Comparison of ENCODE assay signal across 9 mouse cellular contexts in genomic region chr15:103303916-103304615, GRCm38 (mm10). TPM values are rescaled to one million over a fixed set of nuclear protein-coding genes. Genes with fewer than 3 reads are reported as not detected.
DNase-seq lines count a peak whose midpoint lies in the region; ATAC-seq and TF ChIP-seq lines count a peak whose summit lies in the region.
"Had no signal": no experiment of that assay in that cellular context is flagged by ENCODE, and none has a peak within 500 bp of the region (broad histone marks: within the 10 kb centered on the region; RNA-seq: fewer than 3 reads in every experiment).

No protein-coding gene starts in this region.

- no peaks in the 10 kb centered on the region for H3K79me2 ChIP-seq in heart, adult 2 months (replicated peaks; ENCODE audit: control insufficient read depth, insufficient read depth, low read length)

- H3K27ac ChIP-seq in heart, adult 2 months = peak overlapping the region; percentile 92
- 0 out of 2 replicates have a peak overlapping the region, but pooled peaks have one; percentile 27 for H3K27ac ChIP-seq in bone marrow macrophage, adult 2 months (ENCODE audit: insufficient read depth, low read depth, low read length)
- peak overlapping the region; percentile 74 for H3K27ac ChIP-seq in heart, postnatal 0 days (ENCODE audit: low read depth)
- H3K27ac ChIP-seq in midbrain, embryonic 10.5 days (replicated peaks) = peak overlapping the region; percentile 98
- no peak overlapping the region for H3K27ac ChIP-seq in thymus, adult 2 months (ENCODE audit: control insufficient read depth, insufficient read depth, low read length)

- no peak for DNase-seq in heart, adult 2 months
- no peak for DNase-seq in heart, postnatal 14 days
- no peak for DNase-seq in heart, postnatal 0 days (ENCODE audit: low spot score)
- peak; percentile 53 for DNase-seq in midbrain, embryonic 10.5 days (ENCODE audit: low spot score)
- no peak for DNase-seq in layer of hippocampus, postnatal 36 days
- DNase-seq in thymus, adult 2 months = no peak
- no peak for DNase-seq in left cerebral cortex, adult 18-20 months (ENCODE audit: low spot score in 2 of 2)

- H3K27me3 ChIP-seq in heart, adult 2 months (ENCODE audit: control insufficient read depth, insufficient read depth, low read length) = no peaks in the 10 kb centered on the region
- 0 out of 2 replicates have a peak, but pooled peaks cover 2% of the 10 kb centered on the region for H3K27me3 ChIP-seq in heart, postnatal 0 days (ENCODE audit: control insufficient read depth, insufficient read depth, low read length)
- H3K27me3 ChIP-seq in midbrain, embryonic 10.5 days (ENCODE audit: low read depth, poor library complexity, severe bottlenecking) = peaks cover 16% of the 10 kb centered on the region
- no peaks in the 10 kb centered on the region for H3K27me3 ChIP-seq in thymus, adult 2 months (ENCODE audit: control insufficient read depth, insufficient read depth, low read length)

- H3K4me3 ChIP-seq in heart, adult 2 months = peak overlapping the region; percentile 65
- peak overlapping the region; percentile 48 for H3K4me3 ChIP-seq in bone marrow macrophage, adult 2 months (ENCODE audit: insufficient read depth, low read length)
- peak overlapping the region; percentile 61; the same call in 1 of the 2 replicates for H3K4me3 ChIP-seq in heart, postnatal 0 days (ENCODE audit: low read depth, low read length)
- peak overlapping the region; percentile 62 for H3K4me3 ChIP-seq in midbrain, embryonic 10.5 days
- H3K4me3 ChIP-seq in thymus, adult 2 months (ENCODE audit: control insufficient read depth, insufficient read depth, low read length) = no peak overlapping the region

- H3K9ac ChIP-seq in heart, adult 2 months (ENCODE audit: low read depth, low read length) = peak overlapping the region; percentile 72
- peak overlapping the region; percentile 54; the same call in 1 of the 2 replicates for H3K9ac ChIP-seq in heart, postnatal 0 days (replicated peaks; ENCODE audit: low read depth, low read length)

- peak overlapping the region; percentile 87 for H3K4me2 ChIP-seq in heart, postnatal 0 days (ENCODE audit: low read depth, low read length)

- ATAC-seq in heart, postnatal 0 days (ENCODE audit: insufficient read depth, low read depth) = no peak

- intact Hi-C loops in heart, adult 2 months (cut with DNase I) = loop anchor here (10.0 kb wide), 1 partner anchor 319 kb away; no protein-coding TSS in a partner anchor
- intact Hi-C loops in heart, postnatal 14 days (cut with DNase I) = no loop called here

- no peak for TF ChIP-seq CTCF in heart, adult 2 months (IDR thresholded peaks at IDR 0.05)
- no peak for TF ChIP-seq CTCF in bone marrow macrophage, adult 2 months (IDR thresholded peaks at IDR 0.05; ENCODE audit: low read depth, low read length)
- no peak for TF ChIP-seq CTCF in heart, postnatal 0 days (IDR thresholded peaks at IDR 0.05; ENCODE audit: low read depth)
- no peak for TF ChIP-seq CTCF in thymus, adult 2 months (IDR thresholded peaks at IDR 0.05; ENCODE audit: borderline replicate concordance, control insufficient read depth, extremely low read depth, insufficient read depth, low read length, poor library complexity)

- TF ChIP-seq EP300 in heart, adult 2 months (IDR thresholded peaks at IDR 0.05; ENCODE audit: insufficient read depth, low read depth, low read length) = no peak
- no peak for TF ChIP-seq EP300 in heart, postnatal 0 days (IDR thresholded peaks at IDR 0.05; ENCODE audit: low read depth)

- WGBS in heart, adult 2 months = 15% methylated on average over 8 of the region's 8 CpGs
- WGBS in heart, postnatal 0 days = 14% methylated on average over 8 of the region's 8 CpGs
- WGBS in midbrain, embryonic 10.5 days = 12% methylated on average over 8 of the region's 8 CpGs
- 45% methylated on average over 8 of the region's 8 CpGs for WGBS in thymus, adult 2 months

- no peak for TF ChIP-seq POLR2A in heart, adult 2 months (IDR thresholded peaks at IDR 0.05; ENCODE audit: insufficient read depth, low read depth, low read length)
- TF ChIP-seq POLR2A in bone marrow macrophage, adult 2 months (IDR thresholded peaks at IDR 0.05; ENCODE audit: borderline replicate concordance, low read depth, low read length) = no peak
- TF ChIP-seq POLR2A in thymus, adult 2 months (IDR thresholded peaks at IDR 0.05; ENCODE audit: control insufficient read depth, extremely low read depth, insufficient read depth, low read length, poor library complexity) = no peak

- peaks cover 5% of the 10 kb centered on the region; the same call in 1 of the 2 replicates for H3K4me1 ChIP-seq in heart, adult 2 months (ENCODE audit: control insufficient read depth, insufficient read depth, low read length)
- peaks cover 45% of the 10 kb centered on the region for H3K4me1 ChIP-seq in bone marrow macrophage, adult 2 months (ENCODE audit: control insufficient read depth, insufficient read depth, low read length)
- H3K4me1 ChIP-seq in heart, postnatal 0 days (ENCODE audit: control insufficient read depth, insufficient read depth) = peaks cover 12% of the 10 kb centered on the region
- peaks cover 92% of the 10 kb centered on the region for H3K4me1 ChIP-seq in midbrain, embryonic 10.5 days
- peaks cover 11% of the 10 kb centered on the region for H3K4me1 ChIP-seq in thymus, adult 2 months (replicated peaks; ENCODE audit: control insufficient read depth, insufficient read depth, low read length)

- no peaks in the 10 kb centered on the region for H3K9me3 ChIP-seq in heart, postnatal 0 days (replicated peaks; ENCODE audit: control insufficient read depth, low read length)
- no peaks in the 10 kb centered on the region for H3K9me3 ChIP-seq in midbrain, embryonic 10.5 days (replicated peaks)

- no peaks in the 10 kb centered on the region for H3K36me3 ChIP-seq in heart, adult 2 months (ENCODE audit: control insufficient read depth, insufficient read depth, low read length)
- H3K36me3 ChIP-seq in heart, postnatal 0 days (replicated peaks; ENCODE audit: control insufficient read depth, insufficient read depth, low read length) = peaks cover 3% of the 10 kb centered on the region
- H3K36me3 ChIP-seq in midbrain, embryonic 10.5 days = peaks cover 2% of the 10 kb centered on the region; the same call in 1 of the 2 replicates
- peaks cover 3% of the 10 kb centered on the region; the same call in 1 of the 2 replicates for H3K36me3 ChIP-seq in thymus, adult 2 months (ENCODE audit: control insufficient read depth, insufficient read depth, low read length)

RNA-seq across cellular contexts. Expression of gene Gpr84, which starts 6.3 kb away (rescaled TPM):
- total RNA-seq in heart, adult 2 months (2021) = not detected
- 0.06 TPM in 1 of 2 replicates, not detected in the other for polyA plus RNA-seq in heart, adult 2 months (2012; rRNA removed)
- not detected for total RNA-seq in heart, postnatal 14 days (2021)
- polyA plus RNA-seq in bone marrow macrophage, adult 2 months (2012; ENCODE audit: insufficient read depth, insufficient read length, missing spikeins) = 1.4 and 2.7 TPM in 2 replicates
- not detected in 2 replicates for total RNA-seq in heart, postnatal 0 days (2014; rRNA removed; ENCODE audit: low replicate concordance)
- polyA plus RNA-seq in heart, postnatal 0 days (2015; fragmentation: Nextera tagmentation; extraction: Ambion mirVana) = 0.10 TPM in 1 of 2 replicates, not detected in the other
- polyA plus RNA-seq in midbrain, embryonic 10.5 days (2016; fragmentation: Nextera tagmentation; extraction: Ambion mirVana) = 0.32 and 0.47 TPM in 2 replicates
- total RNA-seq in layer of hippocampus, postnatal 36 days (2021) = under 1 TPM; 0.25 to 0.66 TPM
- 0.28 and 0.45 TPM in 2 replicates for polyA plus RNA-seq in thymus, adult 2 months (2012; rRNA removed)
- total RNA-seq in left cerebral cortex, adult 18-20 months (2021) = 1 to 10 TPM in 1 of 2 experiments, under 1 TPM in 1; 0.42 to 1.0 TPM
- total RNA-seq: heart, postnatal 10 days had no signal

RNA-seq across cellular contexts. Expression of gene Copz1, which starts 31.6 kb away (rescaled TPM):
- 10 to 100 TPM; 50.2 to 55.2 TPM for total RNA-seq in heart, adult 2 months (2021)
- polyA plus RNA-seq in heart, adult 2 months (2012; rRNA removed) = 58.7 and 96.8 TPM in 2 replicates
- total RNA-seq in heart, postnatal 14 days (2021) = 10 to 100 TPM; 58.9 to 63.6 TPM
- 129 and 132 TPM in 2 replicates for polyA plus RNA-seq in bone marrow macrophage, adult 2 months (2012; ENCODE audit: insufficient read depth, insufficient read length, missing spikeins)
- total RNA-seq in heart, postnatal 0 days (2014; rRNA removed; ENCODE audit: low replicate concordance) = 109 and 117 TPM in 2 replicates
- polyA plus RNA-seq in heart, postnatal 0 days (2015; fragmentation: Nextera tagmentation; extraction: Ambion mirVana) = 124 TPM in 2 replicates
- polyA plus RNA-seq in midbrain, embryonic 10.5 days (2016; fragmentation: Nextera tagmentation; extraction: Ambion mirVana) = 288 and 291 TPM in 2 replicates
- 100 to 1,000 TPM in 1 of 2 experiments, 10 to 100 TPM in 1; 93.2 to 103 TPM for total RNA-seq in layer of hippocampus, postnatal 36 days (2021)
- polyA plus RNA-seq in thymus, adult 2 months (2012; rRNA removed) = 106 and 124 TPM in 2 replicates
- 10 to 100 TPM; 93.5 to 97.5 TPM for total RNA-seq in left cerebral cortex, adult 18-20 months (2021)

RNA-seq across cellular contexts. Expression of gene Zfp385a, which starts 35.8 kb away (rescaled TPM):
- total RNA-seq in heart, adult 2 months (2021) = 10 to 100 TPM; 10.1 to 10.4 TPM
- 7.3 and 12.0 TPM in 2 replicates for polyA plus RNA-seq in heart, adult 2 months (2012; rRNA removed)
- total RNA-seq in heart, postnatal 14 days (2021) = 10 to 100 TPM; 16.6 to 18.4 TPM
- 73.0 and 86.1 TPM in 2 replicates for polyA plus RNA-seq in bone marrow macrophage, adult 2 months (2012; ENCODE audit: insufficient read depth, insufficient read length, missing spikeins)
- 5.4 and 7.9 TPM in 2 replicates for total RNA-seq in heart, postnatal 0 days (2014; rRNA removed; ENCODE audit: low replicate concordance)
- polyA plus RNA-seq in heart, postnatal 0 days (2015; fragmentation: Nextera tagmentation; extraction: Ambion mirVana) = 4.5 and 5.5 TPM in 2 replicates
- polyA plus RNA-seq in midbrain, embryonic 10.5 days (2016; fragmentation: Nextera tagmentation; extraction: Ambion mirVana) = 24.3 and 25.5 TPM in 2 replicates
- total RNA-seq in layer of hippocampus, postnatal 36 days (2021) = 10 to 100 TPM; 38.7 to 39.7 TPM
- 18.6 and 20.7 TPM in 2 replicates for polyA plus RNA-seq in thymus, adult 2 months (2012; rRNA removed)
- 10 to 100 TPM; 72.0 to 79.3 TPM for total RNA-seq in left cerebral cortex, adult 18-20 months (2021)

RNA-seq across cellular contexts. Expression of gene Nfe2, which starts 45.9 kb away (rescaled TPM):
- total RNA-seq in heart, adult 2 months (2021) = 1 to 10 TPM in 1 of 2 experiments, under 1 TPM in 1; 0.86 to 2.0 TPM
- 1.6 and 1.9 TPM in 2 replicates for polyA plus RNA-seq in heart, adult 2 months (2012; rRNA removed)
- total RNA-seq in heart, postnatal 14 days (2021) = under 1 TPM; 0.60 to 0.83 TPM
- 0.88 and 1.7 TPM in 2 replicates for polyA plus RNA-seq in bone marrow macrophage, adult 2 months (2012; ENCODE audit: insufficient read depth, insufficient read length, missing spikeins)
- 1.9 and 2.5 TPM in 2 replicates for total RNA-seq in heart, postnatal 0 days (2014; rRNA removed; ENCODE audit: low replicate concordance)
- polyA plus RNA-seq in heart, postnatal 0 days (2015; fragmentation: Nextera tagmentation; extraction: Ambion mirVana) = 0.93 and 1.2 TPM in 2 replicates
- 5.6 and 6.4 TPM in 2 replicates for polyA plus RNA-seq in midbrain, embryonic 10.5 days (2016; fragmentation: Nextera tagmentation; extraction: Ambion mirVana)
- total RNA-seq in layer of hippocampus, postnatal 36 days (2021) = under 1 TPM in 1 of 2 experiments, not detected in 1; 0.23 TPM
- polyA plus RNA-seq in thymus, adult 2 months (2012; rRNA removed) = 4.9 and 7.3 TPM in 2 replicates
- under 1 TPM in 1 of 2 experiments, not detected in 1; 0.40 TPM for total RNA-seq in left cerebral cortex, adult 18-20 months (2021)
